Mouse (Mus musculus): ENCODE data around the gene Calm1. TPM values are rescaled to one million over a fixed set of nuclear protein-coding genes. Genes with fewer than 3 reads are reported as not detected.

Calm1 gene
- total and polyA plus RNA-seq, 3 experiments = 524 to 3,339 (median 602) TPM

Other genes starting within 250 kb of the Calm1 start
- gene Kcnk13, start 234.9 kb upstream of the Calm1 start, total RNA-seq (2012; rRNA removed) = not detected in 2 replicates
- not detected for gene Kcnk13, start 234.9 kb upstream of the Calm1 start, polyA plus RNA-seq (2012; ENCODE audit: insufficient read depth in 1 of 2, insufficient read length in 2 of 2, low read depth in 1 of 2, low replicate concordance in 2 of 2, missing spikeins in 1 of 2)
- 322 and 353 TPM in 2 replicates for gene Psmc1, start 89.3 kb upstream of the Calm1 start, total RNA-seq (2012; rRNA removed)
- 100 to 1,000 TPM in 1 of 2 experiments, not detected in 1; 501 TPM for gene Psmc1, start 89.3 kb upstream of the Calm1 start, polyA plus RNA-seq (2012; ENCODE audit: insufficient read depth in 1 of 2, insufficient read length in 2 of 2, low read depth in 1 of 2, low replicate concordance in 2 of 2, missing spikeins in 1 of 2)
- 16.5 and 17.7 TPM in 2 replicates for gene Nrde2, start 39.8 kb upstream of the Calm1 start, total RNA-seq (2012; rRNA removed)
- 10 to 100 TPM in 1 of 2 experiments, not detected in 1; 17.2 TPM for gene Nrde2, start 39.8 kb upstream of the Calm1 start, polyA plus RNA-seq (2012; ENCODE audit: insufficient read depth in 1 of 2, insufficient read length in 2 of 2, low read depth in 1 of 2, low replicate concordance in 2 of 2, missing spikeins in 1 of 2)

Data from MEL (cell line).